10 mouse cellular contexts compared by ENCODE assay signal in genomic region chr13:81108526-81109302, GRCm38 (mm10).
DNase-seq lines count a peak whose midpoint lies in the region; ATAC-seq and TF ChIP-seq lines count a peak whose summit lies in the region.
"Had no signal": no experiment of that assay in that cellular context is flagged by ENCODE, and none has a peak within 500 bp of the region (broad histone marks: within the 10 kb centered on the region; RNA-seq: fewer than 3 reads in every experiment).

No protein-coding gene starts in this region.

- H3K36me3 ChIP-seq in heart, embryonic 15.5 days = no peaks in the 10 kb centered on the region

- 43% methylated on average over 8 of the region's 8 CpGs for WGBS in heart, embryonic 15.5 days

- no peak for TF ChIP-seq POLR2A in bone marrow macrophage, adult 2 months (IDR thresholded peaks at IDR 0.05; ENCODE audit: borderline replicate concordance, low read depth, low read length)

- H3K27me3 ChIP-seq in heart, embryonic 15.5 days = no peaks in the 10 kb centered on the region

- no peak overlapping the region for H3K4me3 ChIP-seq in bone marrow macrophage, adult 2 months (ENCODE audit: insufficient read depth, low read length)
- no peak overlapping the region for H3K4me3 ChIP-seq in heart, embryonic 15.5 days

- H3K9ac ChIP-seq in heart, embryonic 15.5 days = no peak overlapping the region

- no peak for TF ChIP-seq CTCF in bone marrow macrophage, adult 2 months (IDR thresholded peaks at IDR 0.05; ENCODE audit: low read depth, low read length)

- H3K4me2 ChIP-seq in heart, embryonic 15.5 days = no peak overlapping the region

- peak; percentile 26 for DNase-seq in kidney, adult 9 months
- DNase-seq in kidney, adult 18-20 months = no peak
- peak; percentile 52 for DNase-seq in lung, postnatal 10 days
- no peak for DNase-seq in retina, postnatal 1 day
- DNase-seq: cerebellum, adult 9-11 months; right cerebral cortex, postnatal 25 days had no signal

- no peaks in the 10 kb centered on the region for H3K9me3 ChIP-seq in heart, embryonic 15.5 days (replicated peaks)

- H3K4me1 ChIP-seq in bone marrow macrophage, adult 2 months (ENCODE audit: control insufficient read depth, insufficient read depth, low read length) = peaks cover 33% of the 10 kb centered on the region
- peaks cover 27% of the 10 kb centered on the region for H3K4me1 ChIP-seq in heart, embryonic 15.5 days (replicated peaks)

- ATAC-seq in heart, embryonic 15.5 days (replicated peaks; ENCODE audit: insufficient number of reproducible peaks, insufficient read depth, low FRiP score, low read depth) = 0 out of 2 replicates have a peak, but pooled peaks have one; percentile 31
- no peak for ATAC-seq in cerebellum, adult (ENCODE audit: insufficient number of reproducible peaks, low FRiP score, low TSS enrichment)
- no peak for ATAC-seq in megakaryocyte-erythroid progenitor cell, adult 5-6 weeks (replicated peaks; ENCODE audit: low FRiP score, low TSS enrichment, poor library complexity, severe bottlenecking)

- H3K27ac ChIP-seq in bone marrow macrophage, adult 2 months (ENCODE audit: insufficient read depth, low read depth, low read length) = peak overlapping the region; percentile 97
- peak overlapping the region; percentile 78 for H3K27ac ChIP-seq in heart, embryonic 15.5 days

Comparison
In these comparisons a context has a peak if more than half of its experiments do, and no peak if none do; other contexts are left out.
1. DNase-seq: peak in kidney, adult 9 months (single experiment) and lung, postnatal 10 days (single experiment); none in kidney, adult 18-20 months (single experiment) and retina, postnatal 1 day (single experiment).